15 mouse cellular contexts compared by ENCODE assay signal in genomic region chr5:100352986-100353848, GRCm38 (mm10).
DNase-seq lines count a peak whose midpoint lies in the region; ATAC-seq and TF ChIP-seq lines count a peak whose summit lies in the region.
"Had no signal": no experiment of that assay in that cellular context is flagged by ENCODE, and none has a peak within 500 bp of the region (broad histone marks: within the 10 kb centered on the region; RNA-seq: fewer than 3 reads in every experiment).

No protein-coding gene starts in this region.

- H3K4me2 ChIP-seq in kidney, embryonic 14.5 days (replicated peaks; ENCODE audit: low read depth, low read length), result no peak overlapping the region
- no peak overlapping the region for H3K4me2 ChIP-seq in forebrain, embryonic 13.5 days
- H3K4me2 ChIP-seq: embryonic facial prominence, embryonic 15.5 days; hindbrain, embryonic 12.5 days; limb, embryonic 15.5 days; neural tube, embryonic 12.5 days had no signal

- ATAC-seq in frontal cortex, adult (ENCODE audit: low TSS enrichment), result 0 out of 2 replicates have a peak, but pooled peaks have one; percentile 21
- ATAC-seq in kidney, embryonic 14.5 days (ENCODE audit: low FRiP score, low TSS enrichment), result no peak
- ATAC-seq in forebrain, embryonic 13.5 days, result no peak
- ATAC-seq: forebrain, embryonic 14.5 days had no signal

- H3K27ac ChIP-seq in kidney, adult 2 months (ENCODE audit: insufficient read depth, low read depth, low read length), result no peak overlapping the region
- no peak overlapping the region for H3K27ac ChIP-seq in kidney, embryonic 14.5 days (ENCODE audit: low read depth, low read length)
- no peak overlapping the region for H3K27ac ChIP-seq in forebrain, embryonic 13.5 days
- H3K27ac ChIP-seq: embryonic facial prominence, embryonic 15.5 days; hindbrain, embryonic 12.5 days; limb, embryonic 15.5 days; neural tube, embryonic 12.5 days had no signal

- H3K9ac ChIP-seq in kidney, embryonic 14.5 days (ENCODE audit: low read depth, low read length), result no peak overlapping the region
- no peak overlapping the region for H3K9ac ChIP-seq in forebrain, embryonic 13.5 days
- H3K9ac ChIP-seq: embryonic facial prominence, embryonic 15.5 days; hindbrain, embryonic 12.5 days; limb, embryonic 15.5 days; neural tube, embryonic 12.5 days had no signal

- intact Hi-C loops in heart, postnatal 10 days (cut with DNase I), result no loop called here

- DNase-seq in frontal cortex, postnatal 14 days (ENCODE audit: low spot score in 2 of 2), result no peak
- peak; percentile 73 for DNase-seq in kidney, adult 2 months
- peak; percentile 45 to 50 for DNase-seq in heart, postnatal 10 days
- peak; percentile 61 to 70 for DNase-seq in kidney, postnatal 25 days
- no peak for DNase-seq in right cerebral cortex, postnatal 10 days (ENCODE audit: low spot score in 2 of 2)
- DNase-seq: B cell, adult 2 months; lung, adult 2 months had no signal

- no peaks in the 10 kb centered on the region for H3K36me3 ChIP-seq in kidney, adult 2 months (ENCODE audit: control insufficient read depth, insufficient read depth, low read length)
- no peaks in the 10 kb centered on the region for H3K36me3 ChIP-seq in kidney, embryonic 14.5 days (ENCODE audit: control insufficient read depth, insufficient read depth, low read length)
- H3K36me3 ChIP-seq in forebrain, embryonic 13.5 days (ENCODE audit: poor library complexity, severe bottlenecking), result no peaks in the 10 kb centered on the region
- H3K36me3 ChIP-seq: embryonic facial prominence, embryonic 15.5 days; hindbrain, embryonic 12.5 days; limb, embryonic 15.5 days; neural tube, embryonic 12.5 days had no signal

- TF ChIP-seq POLR2A in kidney, adult 2 months (IDR thresholded peaks at IDR 0.05; ENCODE audit: low read depth, low read length), result no peak

- 39% methylated on average over 10 of the region's 10 CpGs for WGBS in kidney, adult 2 months
- 60% methylated on average over 10 of the region's 10 CpGs for WGBS in kidney, embryonic 14.5 days
- 59% methylated on average over 10 of the region's 10 CpGs for WGBS in forebrain, embryonic 13.5 days

- no peak for TF ChIP-seq CTCF in kidney, adult 2 months (conservative IDR thresholded peaks at IDR 0.05; ENCODE audit: insufficient read depth, insufficient read length, low read depth, low read length)

- H3K9me3 ChIP-seq in kidney, embryonic 14.5 days (ENCODE audit: control insufficient read depth, low read length), result no peaks in the 10 kb centered on the region; the same call in 1 of the 2 replicates
- no peaks in the 10 kb centered on the region for H3K9me3 ChIP-seq in forebrain, embryonic 13.5 days (replicated peaks)
- H3K9me3 ChIP-seq: embryonic facial prominence, embryonic 15.5 days; hindbrain, embryonic 12.5 days; limb, embryonic 15.5 days; neural tube, embryonic 12.5 days had no signal

- 0 out of 2 replicates have a peak, but pooled peaks cover 3% of the 10 kb centered on the region for H3K4me1 ChIP-seq in kidney, adult 2 months (ENCODE audit: control insufficient read depth, insufficient read depth, low read length)
- peaks cover 4% of the 10 kb centered on the region for H3K4me1 ChIP-seq in kidney, embryonic 14.5 days (ENCODE audit: control insufficient read depth, insufficient read depth, low read length)
- peaks cover 18% of the 10 kb centered on the region for H3K4me1 ChIP-seq in forebrain, embryonic 13.5 days

- no peak overlapping the region for H3K4me3 ChIP-seq in kidney, adult 2 months (ENCODE audit: insufficient read depth, low read depth, low read length)
- H3K4me3 ChIP-seq in kidney, embryonic 14.5 days (ENCODE audit: low read length), result no peak overlapping the region
- H3K4me3 ChIP-seq in forebrain, embryonic 13.5 days, result no peak overlapping the region
- H3K4me3 ChIP-seq: embryonic facial prominence, embryonic 15.5 days; hindbrain, embryonic 12.5 days; limb, embryonic 15.5 days; neural tube, embryonic 12.5 days had no signal

- no peaks in the 10 kb centered on the region for H3K27me3 ChIP-seq in kidney, adult 2 months (replicated peaks; ENCODE audit: control insufficient read depth, insufficient read depth, low read length)
- no peaks in the 10 kb centered on the region for H3K27me3 ChIP-seq in kidney, embryonic 14.5 days (ENCODE audit: control insufficient read depth, insufficient read depth, low read length)
- no peaks in the 10 kb centered on the region for H3K27me3 ChIP-seq in forebrain, embryonic 13.5 days
- H3K27me3 ChIP-seq: embryonic facial prominence, embryonic 15.5 days; hindbrain, embryonic 12.5 days; limb, embryonic 15.5 days; neural tube, embryonic 12.5 days had no signal

Comparison
In these comparisons a context has a peak if more than half of its experiments do, and no peak if none do; other contexts are left out.
1. DNase-seq: peak in kidney, adult 2 months (single experiment), heart, postnatal 10 days (2 of 2) and kidney, postnatal 25 days (2 of 2); none in frontal cortex, postnatal 14 days (0 of 2) and right cerebral cortex, postnatal 10 days (0 of 2).